Mouse (Mus musculus) left cerebral cortex, postnatal 25 days (tissue): ENCODE measurements around the gene Bnc1. TPM values are rescaled to one million over a fixed set of nuclear protein-coding genes. Genes with fewer than 3 reads are reported as not detected.

ENCODE experiments used
- DNase-seq, 2 experiments: peaks; one replicate each; pipeline ENCODE4 v3.0.0; 2022; ENCODE audit warnings: low spot score in 2 of 2, mixed read lengths in 1 of 2
- intact Hi-C: fragments of 180-260 bp; cut with DNase I; formaldehyde crosslinking; loops from one replicate; pipeline ENCODE4 v1.15.1; 2025
- total RNA-seq, 2 experiments: library from RNA; stranded (reverse); gene quantifications; 2 replicates each; pipeline ENCODE4 v1.2.3; 2021

Gene Bnc1
- total RNA-seq, 2 experiments from 2014 or later = not detected

GRCm38 (mm10) chr7:81978304-81978703 is 13.8 kb downstream of the Bnc1 start:
- DNase-seq = no peak
- intact Hi-C loops = no loop called here

GRCm38 (mm10) chr7:81974616-81975015 is 17.5 kb downstream of the Bnc1 start:
- intact Hi-C loops = no loop called here

GRCm38 (mm10) chr7:81973939-81974338 is 18.2 kb downstream of the Bnc1 start:
- intact Hi-C loops = no loop called here
- DNase-seq = no peak

More at GRCm38 (mm10) chr7:81974616-81975015, 17.5 kb downstream of the Bnc1 start:
- no peak for DNase-seq

GRCm38 (mm10) chr7:81973339-81973738 is 18.8 kb downstream of the Bnc1 start:
- DNase-seq = no peak
- intact Hi-C loops = no loop called here

GRCm38 (mm10) chr7:81968975-81969374 is 23.1 kb downstream of the Bnc1 start:
- intact Hi-C loops = no loop called here
- no peak for DNase-seq

GRCm38 (mm10) chr7:81968451-81968850 is 23.6 kb downstream of the Bnc1 start:
- intact Hi-C loops = no loop called here
- no peak for DNase-seq

GRCm38 (mm10) chr7:81966195-81966594 is 25.9 kb downstream of the Bnc1 start:
- intact Hi-C loops = no loop called here
- DNase-seq = no peak

- intact Hi-C loops = loop anchor here (2.0 to 5.0 kb wide), 3 partner anchors 92 to 315 kb away; no protein-coding TSS in a partner anchor
- peak; percentile 51 to 66 for DNase-seq
These were observed 32.4 kb downstream of the Bnc1 start for GRCm38 (mm10) chr7:81959704-81960103.

- intact Hi-C loops = loop anchor here (2.0 kb wide), 1 partner anchor 166 kb away; the partner anchor contains the start of gene 3110040N11Rik
- DNase-seq = peak; percentile 37 to 58
These were observed 37.8 kb downstream of the Bnc1 start for GRCm38 (mm10) chr7:81954208-81954846.

GRCm38 (mm10) chr7:81950499-81950898 is 41.6 kb downstream of the Bnc1 start:
- DNase-seq = peak; percentile 32 to 68

GRCm38 (mm10) chr7:81945398-81945797 is 46.7 kb downstream of the Bnc1 start:
- no peak for DNase-seq
- intact Hi-C loops = no loop called here

More at GRCm38 (mm10) chr7:81950499-81950898, 41.6 kb downstream of the Bnc1 start:
- intact Hi-C loops = no loop called here

- intact Hi-C loops = loop anchor here (5.0 kb wide), 2 partner anchors 63 to 148 kb away; partner anchors contain the start of gene 3110040N11Rik
- DNase-seq = no peak
These were observed 57.3 kb downstream of the Bnc1 start for GRCm38 (mm10) chr7:81934806-81935205.

- intact Hi-C loops = loop anchor here (5.0 kb wide), 2 partner anchors 62 to 147 kb away; partner anchors contain the start of gene 3110040N11Rik
- peak; percentile 79 to 82 for DNase-seq
These were observed 57.8 kb downstream of the Bnc1 start, which contains the start of gene Hdgfl3 for GRCm38 (mm10) chr7:81934267-81934745. TSS of gene Hdgfl3 (minus strand) at chr7:81934473.

GRCm38 (mm10) chr7:81933601-81934266 is 58.4 kb downstream of the Bnc1 start:
- peak; percentile 70 to 72 for DNase-seq
- intact Hi-C loops = loop anchor here (5.0 kb wide), 2 partner anchors 61 to 146 kb away; partner anchors contain the start of gene 3110040N11Rik

- intact Hi-C loops = loop anchor here (5.0 kb wide), 2 partner anchors 61 to 146 kb away; partner anchors contain the start of gene 3110040N11Rik
- DNase-seq = no peak
These were observed 59.0 kb downstream of the Bnc1 start for GRCm38 (mm10) chr7:81933061-81933600.

GRCm38 (mm10) chr7:81932521-81933045 is 59.5 kb downstream of the Bnc1 start:
- no peak for DNase-seq
- intact Hi-C loops = loop anchor here (5.0 kb wide), 2 partner anchors 60 to 145 kb away; partner anchors contain the start of gene 3110040N11Rik

GRCm38 (mm10) chr7:81928998-81929397 is 63.1 kb downstream of the Bnc1 start:
- intact Hi-C loops = no loop called here
- no peak for DNase-seq

- intact Hi-C loops = no loop called here
- no peak for DNase-seq
These were observed 70.6 kb downstream of the Bnc1 start for GRCm38 (mm10) chr7:81921379-81921952.

- intact Hi-C loops = no loop called here
- DNase-seq = no peak
These were observed 71.8 kb downstream of the Bnc1 start for GRCm38 (mm10) chr7:81920314-81920713.
